Mouse (Mus musculus) lung, adult 2 months (tissue): ENCODE results near the gene Crb3.

Experiments used
- CTCF ChIP-seq: fragments of 200-500 bp; IDR thresholded peaks from 2 replicates; pipeline ENCODE4 v1.5.1; 2011; ENCODE audit warnings: mild to moderate bottlenecking, low read length, control low read depth; ENCODE audit not compliant: insufficient read depth
- POLR2A ChIP-seq: fragments of 200-500 bp; IDR thresholded peaks from 2 replicates; pipeline ENCODE4 v1.6.1; 2011; ENCODE audit warnings: low read depth, mild to moderate bottlenecking, control low read depth, low read length, borderline replicate concordance; ENCODE audit errors: extremely low read depth

DNA sequence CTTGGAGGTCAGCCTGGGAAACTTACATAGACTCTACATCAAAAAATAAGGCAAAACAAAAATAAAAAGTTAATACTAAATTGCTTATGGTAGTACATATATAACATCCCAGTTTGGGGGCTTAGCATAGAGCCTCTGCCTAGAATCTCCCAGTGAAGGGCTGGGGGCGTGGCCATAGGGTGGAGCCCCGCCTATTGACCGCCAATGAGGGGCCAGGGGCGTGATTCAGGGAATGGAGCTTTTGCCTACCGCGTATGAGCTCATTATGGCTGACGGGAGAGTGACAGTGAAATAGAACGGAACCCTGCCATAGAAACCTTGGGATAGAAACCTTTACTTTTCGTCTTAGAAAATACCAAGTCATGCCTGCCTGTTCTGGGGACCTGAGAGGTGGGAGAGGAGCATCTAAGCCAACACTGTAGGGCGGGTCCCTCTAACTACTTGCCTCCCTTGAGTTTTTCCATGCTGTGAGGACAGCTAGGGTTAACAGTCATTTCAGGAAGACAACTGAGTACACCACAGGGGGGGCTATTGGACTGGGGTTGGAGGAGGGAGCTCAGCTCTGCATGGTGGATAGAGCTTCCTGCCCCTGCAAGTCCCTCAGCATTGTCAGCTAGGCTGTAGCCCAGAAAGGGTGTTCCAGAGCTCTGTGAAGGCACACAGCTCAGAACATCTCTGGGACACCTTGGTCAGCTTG, 40.9 kb downstream of the Crb3 start:
- TF ChIP-seq CTCF (no peak), POLR2A (no peak)
